Mouse (Mus musculus): ENCODE measurements around the gene Plxna3. TPM values are rescaled to one million over a fixed set of nuclear protein-coding genes. Genes with fewer than 3 reads are reported as not detected.

The Plxna3 gene
- 58.2 and 62.0 TPM in 2 replicates for polyA plus RNA-seq (2015; fragmentation: Nextera tagmentation; extraction: Ambion mirVana)

- no peaks in the 10 kb centered on the region for H3K27me3 ChIP-seq
- peaks cover 40% of the 10 kb centered on the region for H3K4me1 ChIP-seq (replicated peaks)
- WGBS = 24% methylated on average over 30 of the region's 30 CpGs
- H3K9ac ChIP-seq (replicated peaks) = peak within 1 kb of the TSS; percentile 78
- peak within 1 kb of the TSS; percentile 86 for H3K27ac ChIP-seq
- ATAC-seq = peak; percentile 96
- H3K9me3 ChIP-seq = no peaks in the 10 kb centered on the region
- peaks cover 18% of the 10 kb centered on the region for H3K36me3 ChIP-seq
- H3K4me2 ChIP-seq (replicated peaks) = peak within 1 kb of the TSS; percentile 76
- peak within 1 kb of the TSS; percentile 61 for H3K4me3 ChIP-seq (replicated peaks)
Measured at GRCm38 (mm10) chrX:74328725-74329161, at the start of gene Plxna3. Plxna3 (plus strand) TSS chrX:74329066.

GRCm38 (mm10) chrX:74281041-74281731 lies 47.7 kb upstream of the Plxna3 start:
- H3K27ac ChIP-seq = 0 out of 2 replicates have a peak overlapping the region, but pooled peaks have one; percentile 5
- H3K4me1 ChIP-seq (replicated peaks) = peaks cover 14% of the 10 kb centered on the region
- H3K27me3 ChIP-seq = no peaks in the 10 kb centered on the region
- peak overlapping the region; percentile 82 for H3K9ac ChIP-seq (replicated peaks)
- no peak; the same call in 1 of the 2 replicates for ATAC-seq
- H3K36me3 ChIP-seq = no peaks in the 10 kb centered on the region
- peak overlapping the region; percentile 61 for H3K4me3 ChIP-seq (replicated peaks)
- 12% methylated on average over 14 of the region's 14 CpGs for WGBS
- no peaks in the 10 kb centered on the region for H3K9me3 ChIP-seq
- peak overlapping the region; percentile 61 for H3K4me2 ChIP-seq (replicated peaks)

GRCm38 (mm10) chrX:74281732-74282394 lies 47.0 kb upstream of the Plxna3 start, which contains the start of the genes Taz and Dnase1l1:
Taz (plus strand) TSS chrX:74281912.
Dnase1l1 (minus strand) TSS chrX:74282337.
- peak within 1 kb of the TSS; percentile 77 for H3K27ac ChIP-seq
- peak within 1 kb of the TSS; percentile 61 for H3K4me2 ChIP-seq (replicated peaks)
- H3K4me1 ChIP-seq (replicated peaks) = peaks cover 14% of the 10 kb centered on the region
- ATAC-seq = peak; percentile 65
- peak within 1 kb of the TSS; percentile 61 for H3K4me3 ChIP-seq (replicated peaks)
- peak within 1 kb of the TSS; percentile 82 for H3K9ac ChIP-seq (replicated peaks)
- WGBS = 20% methylated on average over 16 of the region's 16 CpGs
- H3K27me3 ChIP-seq = no peaks in the 10 kb centered on the region
- no peaks in the 10 kb centered on the region for H3K9me3 ChIP-seq
- H3K36me3 ChIP-seq = no peaks in the 10 kb centered on the region

- peaks cover 14% of the 10 kb centered on the region for H3K4me1 ChIP-seq (replicated peaks)
- H3K9me3 ChIP-seq = no peaks in the 10 kb centered on the region
- H3K27ac ChIP-seq = peak overlapping the region; percentile 77
- peak overlapping the region; percentile 61 for H3K4me3 ChIP-seq (replicated peaks)
- WGBS = 36% methylated on average over 39 of the region's 39 CpGs
- peak; percentile 88 for ATAC-seq
- H3K27me3 ChIP-seq = no peaks in the 10 kb centered on the region
- H3K9ac ChIP-seq (replicated peaks) = peak overlapping the region; percentile 82
- H3K36me3 ChIP-seq = no peaks in the 10 kb centered on the region
- peak overlapping the region; percentile 61 for H3K4me2 ChIP-seq (replicated peaks)
Measured at GRCm38 (mm10) chrX:74282395-74283091, 46.3 kb upstream of the Plxna3 start.

GRCm38 (mm10) chrX:74283092-74283437 lies 45.8 kb upstream of the Plxna3 start:
- Histone ChIP-seq H3K4me3 (replicated peaks) (peak overlapping the region; percentile 61), H3K9ac (replicated peaks) (peak overlapping the region; percentile 82), H3K27ac (peak overlapping the region; percentile 77), H3K36me3 (0 out of 2 replicates have a peak, but pooled peaks cover under 1% of the 10 kb centered on the region), H3K9me3 (no peaks in the 10 kb centered on the region), H3K4me1 (replicated peaks) (peaks cover 14% of the 10 kb centered on the region), H3K27me3 (no peaks in the 10 kb centered on the region), H3K4me2 (replicated peaks) (peak overlapping the region; percentile 61)
- ATAC-seq = peak; percentile 48; the same call in 1 of the 2 replicates
- 39% methylated on average over 5 of the region's 5 CpGs for WGBS

GRCm38 (mm10) chrX:74293431-74293830 lies 35.4 kb upstream of the Plxna3 start:
- ATAC-seq = no peak
- Histone ChIP-seq H3K4me2 (replicated peaks) (no peak overlapping the region), H3K4me3 (replicated peaks) (no peak overlapping the region), H3K27me3 (no peaks in the 10 kb centered on the region), H3K9ac (replicated peaks) (no peak overlapping the region), H3K4me1 (replicated peaks) (peaks cover 11% of the 10 kb centered on the region), H3K27ac (no peak overlapping the region), H3K9me3 (no peaks in the 10 kb centered on the region), H3K36me3 (peaks cover 17% of the 10 kb centered on the region)
- whole genome bisulfite sequencing = 78% methylated on average over 4 of the region's 4 CpGs

GRCm38 (mm10) chrX:74296538-74297448 lies 32.1 kb upstream of the Plxna3 start, which contains the start of gene Atp6ap1:
Atp6ap1 (plus strand) TSS chrX:74297097.
- Histone ChIP-seq H3K36me3 (peaks cover 21% of the 10 kb centered on the region), H3K27me3 (no peaks in the 10 kb centered on the region), H3K27ac (peak within 1 kb of the TSS; percentile 77), H3K4me1 (replicated peaks) (peaks cover 13% of the 10 kb centered on the region), H3K4me2 (replicated peaks) (peak within 1 kb of the TSS; percentile 60), H3K4me3 (replicated peaks) (peak within 1 kb of the TSS; percentile 65), H3K9ac (replicated peaks) (peak within 1 kb of the TSS; percentile 80), H3K9me3 (no peaks in the 10 kb centered on the region)
- ATAC-seq = peak; percentile 99
- WGBS = 27% methylated on average over 37 of the region's 37 CpGs

- Histone ChIP-seq H3K36me3 (peaks cover 35% of the 10 kb centered on the region), H3K4me1 (replicated peaks) (peaks cover 13% of the 10 kb centered on the region), H3K9me3 (no peaks in the 10 kb centered on the region), H3K27ac (no peak overlapping the region), H3K4me2 (replicated peaks) (0 out of 2 replicates have a peak overlapping the region, but pooled peaks have one; percentile 22), H3K27me3 (no peaks in the 10 kb centered on the region), H3K4me3 (replicated peaks) (no peak overlapping the region), H3K9ac (replicated peaks) (no peak overlapping the region)
- WGBS = 88% methylated on average over 1 of the region's 1 CpGs
- no peak for ATAC-seq
Measured at GRCm38 (mm10) chrX:74298348-74298747, 30.5 kb upstream of the Plxna3 start.

- WGBS = 85% methylated on average over 3 of the region's 3 CpGs
- peaks cover 19% of the 10 kb centered on the region for H3K4me1 ChIP-seq (replicated peaks)
- H3K27me3 ChIP-seq = no peaks in the 10 kb centered on the region
- H3K27ac ChIP-seq = no peak overlapping the region
- H3K9ac ChIP-seq (replicated peaks) = no peak overlapping the region
- H3K9me3 ChIP-seq = no peaks in the 10 kb centered on the region
- ATAC-seq = no peak
- no peak overlapping the region for H3K4me2 ChIP-seq (replicated peaks)
- peaks cover 42% of the 10 kb centered on the region for H3K36me3 ChIP-seq
- H3K4me3 ChIP-seq (replicated peaks) = no peak overlapping the region
Measured at GRCm38 (mm10) chrX:74299721-74300120, 29.1 kb upstream of the Plxna3 start.

- peaks cover 67% of the 10 kb centered on the region for H3K36me3 ChIP-seq
- H3K4me3 ChIP-seq (replicated peaks) = peak within 1 kb of the TSS; percentile 62
- peak; percentile 84 for ATAC-seq
- WGBS = 26% methylated on average over 41 of the region's 41 CpGs
- peak within 1 kb of the TSS; percentile 95 for H3K27ac ChIP-seq
- peak within 1 kb of the TSS; percentile 74 for H3K4me2 ChIP-seq (replicated peaks)
- peaks cover 38% of the 10 kb centered on the region for H3K4me1 ChIP-seq (replicated peaks)
- no peaks in the 10 kb centered on the region for H3K27me3 ChIP-seq
- H3K9me3 ChIP-seq = 0 out of 2 replicates have a peak, but pooled peaks cover 2% of the 10 kb centered on the region
- H3K9ac ChIP-seq (replicated peaks) = peak within 1 kb of the TSS; percentile 82
Measured at GRCm38 (mm10) chrX:74304867-74305700, 23.8 kb upstream of the Plxna3 start, which contains the start of gene Gdi1. Gdi1 (plus strand) TSS chrX:74304998.

Measured in midbrain, embryonic 13.5 days (tissue).